In genomic region chr13:108315702-108316486, GRCm38 (mm10) we compare ENCODE assay signal across 7 mouse cellular contexts. TPM values are rescaled to one million over a fixed set of nuclear protein-coding genes. Genes with fewer than 3 reads are reported as not detected.
DNase-seq lines count a peak whose midpoint lies in the region; ATAC-seq and TF ChIP-seq lines count a peak whose summit lies in the region.

Gene Depdc1b, plus strand, starts transcription at chr13:108316332.

- TF ChIP-seq CTCF in heart, adult 2 months (IDR thresholded peaks at IDR 0.05): peak; percentile 71

- H3K4me1 ChIP-seq in embryonic facial prominence, embryonic 12.5 days: peaks cover 10% of the 10 kb centered on the region
- H3K4me1 ChIP-seq in heart, adult 2 months (ENCODE audit: control insufficient read depth, insufficient read depth, low read length): peaks cover 3% of the 10 kb centered on the region
- peaks cover 10% of the 10 kb centered on the region for H3K4me1 ChIP-seq in limb, embryonic 13.5 days
- peaks cover 10% of the 10 kb centered on the region for H3K4me1 ChIP-seq in midbrain, embryonic 16.5 days (ENCODE audit: control insufficient read depth, insufficient read depth, low read length)

- no peaks in the 10 kb centered on the region for H3K36me3 ChIP-seq in embryonic facial prominence, embryonic 12.5 days
- H3K36me3 ChIP-seq in heart, adult 2 months (ENCODE audit: control insufficient read depth, insufficient read depth, low read length): no peaks in the 10 kb centered on the region
- no peaks in the 10 kb centered on the region for H3K36me3 ChIP-seq in limb, embryonic 13.5 days
- H3K36me3 ChIP-seq in midbrain, embryonic 16.5 days (ENCODE audit: control insufficient read depth, insufficient read depth, low read length): no peaks in the 10 kb centered on the region

- intact Hi-C loops in heart, adult 2 months (cut with DNase I): loop anchor here (10.0 kb wide), 1 partner anchor 271 kb away; the partner anchor contains the start of gene Smim15

- peak; percentile 90 for ATAC-seq in embryonic facial prominence, embryonic 12.5 days (ENCODE audit: insufficient number of reproducible peaks, insufficient read depth, low FRiP score, low TSS enrichment)
- ATAC-seq in limb, embryonic 13.5 days (ENCODE audit: low FRiP score, low read depth): peak; percentile 99
- ATAC-seq in midbrain, embryonic 16.5 days: peak; percentile 98

- peak; percentile 97 for DNase-seq in adrenal gland, postnatal 25 days
- DNase-seq in heart, adult 2 months: peak; percentile 96
- peak; percentile 96 to 97 for DNase-seq in kidney, adult 8-10 months
- peak; percentile 94 to 98 for DNase-seq in spleen, postnatal 10 days (ENCODE audit: low spot score in 2 of 2)

- H3K27ac ChIP-seq in embryonic facial prominence, embryonic 12.5 days: peak within 1 kb of the TSS; percentile 60; the same call in 1 of the 2 replicates
- H3K27ac ChIP-seq in heart, adult 2 months: peak within 1 kb of the TSS; percentile 86
- H3K27ac ChIP-seq in limb, embryonic 13.5 days: peak within 1 kb of the TSS; percentile 61; the same call in 1 of the 2 replicates
- peak within 1 kb of the TSS; percentile 51; the same call in 1 of the 2 replicates for H3K27ac ChIP-seq in midbrain, embryonic 16.5 days (ENCODE audit: low read length)

- H3K27me3 ChIP-seq in embryonic facial prominence, embryonic 12.5 days: no peaks in the 10 kb centered on the region
- H3K27me3 ChIP-seq in heart, adult 2 months (ENCODE audit: control insufficient read depth, insufficient read depth, low read length): 0 out of 2 replicates have a peak, but pooled peaks cover 2% of the 10 kb centered on the region
- no peaks in the 10 kb centered on the region for H3K27me3 ChIP-seq in limb, embryonic 13.5 days
- H3K27me3 ChIP-seq in midbrain, embryonic 16.5 days (ENCODE audit: control insufficient read depth, insufficient read depth, low read depth, low read length): no peaks in the 10 kb centered on the region

- peak within 1 kb of the TSS; percentile 79 for H3K4me2 ChIP-seq in embryonic facial prominence, embryonic 12.5 days (replicated peaks)
- H3K4me2 ChIP-seq in limb, embryonic 13.5 days (replicated peaks): peak within 1 kb of the TSS; percentile 87
- H3K4me2 ChIP-seq in midbrain, embryonic 16.5 days (ENCODE audit: low read length): peak within 1 kb of the TSS; percentile 82

- H3K79me2 ChIP-seq in heart, adult 2 months (replicated peaks; ENCODE audit: control insufficient read depth, insufficient read depth, low read length): no peaks in the 10 kb centered on the region

- H3K4me3 ChIP-seq in embryonic facial prominence, embryonic 12.5 days: peak within 1 kb of the TSS; percentile 76
- H3K4me3 ChIP-seq in heart, adult 2 months: peak within 1 kb of the TSS; percentile 78
- H3K4me3 ChIP-seq in limb, embryonic 13.5 days: peak within 1 kb of the TSS; percentile 63
- peak within 1 kb of the TSS; percentile 69 for H3K4me3 ChIP-seq in midbrain, embryonic 16.5 days (ENCODE audit: low read depth, low read length)

- under 1% methylated on average over 48 of the region's 48 CpGs for WGBS in embryonic facial prominence, embryonic 12.5 days
- WGBS in heart, adult 2 months: under 1% methylated on average over 48 of the region's 48 CpGs
- WGBS in limb, embryonic 13.5 days: 2% methylated on average over 48 of the region's 48 CpGs
- WGBS in midbrain, embryonic 16.5 days: under 1% methylated on average over 48 of the region's 48 CpGs

- peak; percentile 9; the same call in 1 of the 2 replicates for TF ChIP-seq EP300 in heart, adult 2 months (IDR thresholded peaks at IDR 0.05; ENCODE audit: insufficient read depth, low read depth, low read length)

- peak; percentile 24; the same call in 1 of the 2 replicates for TF ChIP-seq POLR2A in heart, adult 2 months (IDR thresholded peaks at IDR 0.05; ENCODE audit: insufficient read depth, low read depth, low read length)

- H3K9me3 ChIP-seq in embryonic facial prominence, embryonic 12.5 days: no peaks in the 10 kb centered on the region
- no peaks in the 10 kb centered on the region for H3K9me3 ChIP-seq in limb, embryonic 13.5 days
- H3K9me3 ChIP-seq in midbrain, embryonic 16.5 days (replicated peaks; ENCODE audit: control insufficient read depth, low read length, poor library complexity, severe bottlenecking): no peaks in the 10 kb centered on the region

- peak within 1 kb of the TSS; percentile 70 for H3K9ac ChIP-seq in embryonic facial prominence, embryonic 12.5 days
- peak within 1 kb of the TSS; percentile 63 for H3K9ac ChIP-seq in heart, adult 2 months (ENCODE audit: low read depth, low read length)
- H3K9ac ChIP-seq in limb, embryonic 13.5 days: peak within 1 kb of the TSS; percentile 81
- H3K9ac ChIP-seq in midbrain, embryonic 16.5 days (ENCODE audit: low read depth, low read length): peak within 1 kb of the TSS; percentile 81

RNA-seq across cellular contexts. Expression of gene Depdc1b, which starts in this region (rescaled TPM):
- total RNA-seq in adrenal gland, postnatal 25 days (2021): 1.2 and 2.2 TPM in 2 replicates
- 12.4 and 12.8 TPM in 2 replicates for polyA plus RNA-seq in embryonic facial prominence, embryonic 12.5 days (2016; fragmentation: Nextera tagmentation; extraction: Ambion mirVana)
- total RNA-seq in heart, adult 2 months (2021): under 1 TPM; 0.34 to 0.36 TPM
- polyA plus RNA-seq in heart, adult 2 months (2012; rRNA removed): 0.14 and 0.26 TPM in 2 replicates
- polyA plus RNA-seq in limb, embryonic 13.5 days (2015; fragmentation: Nextera tagmentation; extraction: Ambion mirVana): 9.7 and 10.8 TPM in 2 replicates
- polyA plus RNA-seq in midbrain, embryonic 16.5 days (2015; fragmentation: Nextera tagmentation; extraction: Ambion mirVana): 1.6 and 1.8 TPM in 2 replicates

Comparison
In these comparisons a context has a peak if more than half of its experiments do, and no peak if none do; other contexts are left out.
1. Peak in every context shown above with its lines: DNase-seq, ATAC-seq, H3K4me3 ChIP-seq and H3K27ac ChIP-seq.
2. Peak in DNase-seq, H3K4me3 ChIP-seq, H3K27ac ChIP-seq and H3K9ac ChIP-seq in heart, adult 2 months; RNA of the gene not detected or under 1 TPM.